8 mouse cellular contexts compared by ENCODE assay signal in the genomic region with DNA sequence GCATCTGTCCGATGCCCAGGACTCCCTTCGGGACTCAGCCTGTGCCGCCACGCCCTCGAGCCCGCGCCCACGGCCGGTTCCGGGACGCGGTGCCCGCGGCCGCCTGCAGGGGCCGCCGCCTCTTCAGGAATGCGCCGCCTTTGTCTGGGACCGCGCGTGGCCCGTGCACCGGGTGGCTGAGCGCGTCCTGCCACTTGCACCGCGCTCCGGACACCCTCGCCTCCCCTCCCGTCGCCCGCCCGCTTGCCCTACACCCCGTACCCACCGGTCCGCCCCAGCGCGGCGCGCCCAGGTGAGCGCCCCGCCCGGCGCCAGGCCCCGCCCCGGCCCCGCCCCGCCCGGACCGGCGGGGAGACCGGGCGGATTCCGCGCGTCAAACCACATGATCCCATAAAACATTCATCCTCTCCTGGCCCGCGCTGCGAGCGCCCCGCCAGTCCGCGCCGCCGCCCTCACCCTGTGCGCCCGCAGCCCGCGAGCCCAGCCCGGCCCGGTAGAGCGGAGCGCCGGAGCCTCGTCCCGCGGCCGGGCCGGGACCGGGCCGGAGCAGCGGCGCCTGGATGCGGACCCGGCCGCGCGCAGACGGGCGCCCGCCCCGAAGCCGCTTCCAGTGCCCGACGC. TPM values are rescaled to one million over a fixed set of nuclear protein-coding genes. Genes with fewer than 3 reads are reported as not detected.
DNase-seq lines count a peak whose midpoint lies in the region; ATAC-seq and TF ChIP-seq lines count a peak whose summit lies in the region.

A gene (plus strand): TSS at position 402 of the 621 bp plus-strand sequence.

- POLR2A ChIA-PET in Patski (lab: Charles Lee), result no interaction called here

- whole genome bisulfite sequencing in heart, embryonic 14.5 days, result under 1% methylated on average over 76 of the region's 96 CpGs
- under 1% methylated on average over 53 of the region's 96 CpGs for WGBS in liver, embryonic 16.5 days (ENCODE audit: insufficient replicate concordance)
- 1% methylated on average over 82 of the region's 96 CpGs for WGBS in neural tube, embryonic 13.5 days

- DNase-seq in 3T3-L1 (ENCODE audit: low read depth, low spot score) (peak; percentile 20), Patski (ENCODE audit: low read depth, low spot score) (no peak)
- peak; percentile 83 for DNase-seq in embryo, embryonic 11 days
- DNase-seq in kidney, postnatal 10 days, result peak; percentile 77
- DNase-seq in urinary bladder, postnatal 36 days (ENCODE audit: low spot score in 2 of 2), result peak; percentile 31 to 42

- ATAC-seq in Patski, result peak; percentile 61
- ATAC-seq in heart, embryonic 14.5 days (ENCODE audit: insufficient number of reproducible peaks, insufficient read depth, low FRiP score, low read depth), result peak; percentile 45
- peak; percentile 70 for ATAC-seq in liver, embryonic 16.5 days (ENCODE audit: low read depth)
- peak; percentile 85 for ATAC-seq in neural tube, embryonic 13.5 days (ENCODE audit: low read depth)

- in situ Hi-C loops in Patski (cut with MboI; ENCODE audit: low pct_unique_long_range_greater_than_20kb), result no loop called here

- H3K27ac ChIP-seq in heart, embryonic 14.5 days (replicated peaks in 1 of 2; ENCODE audit: control insufficient read depth in 1 of 2, insufficient read depth in 1 of 2, low read depth in 2 of 2, low read length in 2 of 2), result no peak within 1 kb of the TSS
- H3K27ac ChIP-seq in liver, embryonic 16.5 days (ENCODE audit: low read length), result no peak within 1 kb of the TSS
- peak within 1 kb of the TSS; percentile 89 for H3K27ac ChIP-seq in neural tube, embryonic 13.5 days (replicated peaks)

- peaks cover 7 to 12% of the 10 kb centered on the region in 2 experiments; a peak in 3 of 4 replicates for H3K4me1 ChIP-seq in heart, embryonic 14.5 days (ENCODE audit: control insufficient read depth in 2 of 2, insufficient read depth in 2 of 2, low read length in 2 of 2)
- H3K4me1 ChIP-seq in liver, embryonic 16.5 days (ENCODE audit: control insufficient read depth, low read depth, low read length), result peaks cover 4% of the 10 kb centered on the region
- H3K4me1 ChIP-seq in neural tube, embryonic 13.5 days (replicated peaks), result peaks cover 42% of the 10 kb centered on the region

- H3K36me3 ChIP-seq in heart, embryonic 14.5 days (ENCODE audit: control insufficient read depth, insufficient read depth, low read length), result no peaks in the 10 kb centered on the region
- H3K36me3 ChIP-seq in liver, embryonic 16.5 days (ENCODE audit: control insufficient read depth, insufficient read depth), result no peaks in the 10 kb centered on the region
- H3K36me3 ChIP-seq in neural tube, embryonic 13.5 days, result no peaks in the 10 kb centered on the region

- H3K27me3 ChIP-seq in Patski, result peaks cover 9% of the 10 kb centered on the region
- peaks cover 38% of the 10 kb centered on the region for H3K27me3 ChIP-seq in heart, embryonic 14.5 days (ENCODE audit: control insufficient read depth, insufficient read depth, low read length)
- peaks cover 35% of the 10 kb centered on the region for H3K27me3 ChIP-seq in liver, embryonic 16.5 days (ENCODE audit: control insufficient read depth, insufficient read depth, low read depth, low read length)
- peaks cover 36% of the 10 kb centered on the region for H3K27me3 ChIP-seq in neural tube, embryonic 13.5 days

- peak within 1 kb of the TSS; percentile 70 for H3K9ac ChIP-seq in heart, embryonic 14.5 days (ENCODE audit: low read length)
- H3K9ac ChIP-seq in liver, embryonic 16.5 days (ENCODE audit: low read depth, low read length), result peak within 1 kb of the TSS; percentile 34
- peak within 1 kb of the TSS; percentile 94 for H3K9ac ChIP-seq in neural tube, embryonic 13.5 days

- H3K9me3 ChIP-seq in heart, embryonic 14.5 days (ENCODE audit: control insufficient read depth, low read length), result no peaks in the 10 kb centered on the region
- no peaks in the 10 kb centered on the region for H3K9me3 ChIP-seq in liver, embryonic 16.5 days (replicated peaks; ENCODE audit: control insufficient read depth, low read length)
- H3K9me3 ChIP-seq in neural tube, embryonic 13.5 days, result no peaks in the 10 kb centered on the region

- H3K4me3 ChIP-seq in heart, embryonic 14.5 days (ENCODE audit: control insufficient read depth in 1 of 2, insufficient read depth in 1 of 2, low read depth in 1 of 2, low read length in 2 of 2), result peak within 1 kb of the TSS; percentile 62 to 71
- peak within 1 kb of the TSS; percentile 61 for H3K4me3 ChIP-seq in liver, embryonic 16.5 days (ENCODE audit: low read depth, low read length)
- H3K4me3 ChIP-seq in neural tube, embryonic 13.5 days, result peak within 1 kb of the TSS; percentile 77

- CTCF ChIA-PET in Patski (lab: Charles Lee), result interaction anchor here (1.0 kb wide), 1 partner anchor 49 kb away, joined by 3 read pairs; no protein-coding TSS in a partner anchor

- peak within 1 kb of the TSS; percentile 98 for H3K4me2 ChIP-seq in heart, embryonic 14.5 days (ENCODE audit: low read length)
- H3K4me2 ChIP-seq in liver, embryonic 16.5 days (ENCODE audit: low read depth, low read length), result peak within 1 kb of the TSS; percentile 77
- peak within 1 kb of the TSS; percentile 81 for H3K4me2 ChIP-seq in neural tube, embryonic 13.5 days

- no peak for TF ChIP-seq CTCF in Patski (IDR thresholded peaks at IDR 0.05)

RNA-seq across cellular contexts. Expression of the gene that starts here (rescaled TPM):
- 0.90 TPM for polyA plus RNA-seq in Patski (2021)
- 0.43 and 1.00 TPM in 2 replicates for polyA plus RNA-seq in heart, embryonic 14.5 days (2014; fragmentation: Nextera tagmentation; extraction: Ambion mirVana)
- polyA plus RNA-seq in liver, embryonic 16.5 days (2015; fragmentation: Nextera tagmentation; extraction: Ambion mirVana), result 0.11 and 0.15 TPM in 2 replicates
- 19.6 and 23.9 TPM in 2 replicates for polyA plus RNA-seq in neural tube, embryonic 13.5 days (2015; fragmentation: Nextera tagmentation; extraction: Ambion mirVana)

Comparison
In these comparisons a context has a peak if more than half of its experiments do, and no peak if none do; other contexts are left out.
1. RNA of the gene that starts here (polyA plus RNA-seq): 19.6 to 23.9 TPM in neural tube, embryonic 13.5 days; 0.43 to 1.00 TPM in heart, embryonic 14.5 days, 0.90 TPM in Patski (single experiment) and 0.11 to 0.15 TPM in liver, embryonic 16.5 days; every median in the first group is over 10 times any median in the second.
2. Peak in ATAC-seq in Patski; RNA of the gene not detected or under 1 TPM.
3. Peak in ATAC-seq, H3K4me3 ChIP-seq, H3K9ac ChIP-seq and H3K4me2 ChIP-seq in heart, embryonic 14.5 days; RNA of the gene not detected or under 1 TPM.
4. Peak in ATAC-seq, H3K4me3 ChIP-seq, H3K9ac ChIP-seq and H3K4me2 ChIP-seq in liver, embryonic 16.5 days; RNA of the gene not detected or under 1 TPM.
5. H3K9ac ChIP-seq: peak in every context shown above with its lines; median percentile 94 in neural tube, embryonic 13.5 days; 70 in heart, embryonic 14.5 days; 34 in liver, embryonic 16.5 days.
6. Peak in every context shown above with its lines, with median percentiles within 50 percentile points of each other: ATAC-seq, H3K4me2 ChIP-seq and H3K4me3 ChIP-seq.